Mouse (Mus musculus) activated CD4-positive, CD25-positive, alpha-beta regulatory T cell, adult 4 months (primary cell): ENCODE results near the gene Rnf208. TPM values are rescaled to one million over a fixed set of nuclear protein-coding genes. Genes with fewer than 3 reads are reported as not detected.

ENCODE experiments used
- ATAC-seq: one replicate; pipeline ENCODE4 v1.8.0; 2017
- polyA plus RNA-seq, 2 experiments: library from polyadenylated mRNA; unstranded; fragments of 100-300 nt; shearing (Covaris generic); gene quantifications; one replicate each; pipeline ENCODE4 v1.2.1; 2017

The Rnf208 gene
- polyA plus RNA-seq, 2 experiments from 2014 or later = 0.58 TPM; not detected in 1

- ATAC-seq = peak; percentile 87
These were observed 17.0 kb upstream of the Rnf208 start for GRCm38 (mm10) chr2:25224766-25225752.

GRCm38 (mm10) chr2:25225811-25226379 is 16.2 kb upstream of the Rnf208 start:
- ATAC-seq = no peak

- no peak for ATAC-seq
These were observed 15.2 kb upstream of the Rnf208 start for GRCm38 (mm10) chr2:25226864-25227263.

GRCm38 (mm10) chr2:25227406-25227805 is 14.6 kb upstream of the Rnf208 start:
- no peak for ATAC-seq

- peak; percentile 41 for ATAC-seq
These were observed 13.6 kb upstream of the Rnf208 start for GRCm38 (mm10) chr2:25228431-25228889.

- no peak for ATAC-seq
These were observed 13.0 kb upstream of the Rnf208 start for GRCm38 (mm10) chr2:25228995-25229530.

- ATAC-seq = no peak
These were observed 12.5 kb upstream of the Rnf208 start for GRCm38 (mm10) chr2:25229582-25229981.

GRCm38 (mm10) chr2:25230581-25230980 is 11.5 kb upstream of the Rnf208 start:
- no peak for ATAC-seq

- ATAC-seq = no peak
These were observed 11.0 kb upstream of the Rnf208 start for GRCm38 (mm10) chr2:25231038-25231437.

GRCm38 (mm10) chr2:25233421-25233820 is 8.6 kb upstream of the Rnf208 start:
- no peak for ATAC-seq

- no peak for ATAC-seq
These were observed 8.0 kb upstream of the Rnf208 start, which contains the start of gene Slc34a3 for GRCm38 (mm10) chr2:25234050-25234449. Gene Slc34a3, minus strand, starts transcription at chr2:25234364.

GRCm38 (mm10) chr2:25234551-25235220 is 7.4 kb upstream of the Rnf208 start:
- no peak for ATAC-seq

GRCm38 (mm10) chr2:25236614-25237013 is 5.4 kb upstream of the Rnf208 start, which contains the start of gene Rnf224:
Gene Rnf224, minus strand, starts transcription at chr2:25236787.
- no peak for ATAC-seq

- no peak for ATAC-seq
These were observed 4.5 kb upstream of the Rnf208 start for GRCm38 (mm10) chr2:25237522-25237921.

- ATAC-seq = no peak
These were observed 3.9 kb upstream of the Rnf208 start for GRCm38 (mm10) chr2:25238106-25238505.

- ATAC-seq = no peak
These were observed 2.3 kb upstream of the Rnf208 start for GRCm38 (mm10) chr2:25239766-25240165.

GRCm38 (mm10) chr2:25240310-25240709 is 1.7 kb upstream of the Rnf208 start:
- ATAC-seq = no peak

GRCm38 (mm10) chr2:25240723-25241437 is 1.2 kb upstream of the Rnf208 start:
- peak; percentile 33 for ATAC-seq

GRCm38 (mm10) chr2:25241438-25241775 is 648 bp upstream of the Rnf208 start:
- peak; percentile 42 for ATAC-seq

- no peak for ATAC-seq
These were observed 1.3 kb downstream of the Rnf208 start for GRCm38 (mm10) chr2:25243342-25243741.

GRCm38 (mm10) chr2:25244144-25244543 is 2.1 kb downstream of the Rnf208 start:
- ATAC-seq = no peak
